Mouse (Mus musculus) gastrocnemius, adult 2 months (tissue): Measurements from ENCODE around the gene Dnajb12. TPM values are rescaled to one million over a fixed set of nuclear protein-coding genes. Genes with fewer than 3 reads are reported as not detected.
A peak's percentile ranks its signal among the peaks of the same experiment; 100 is the strongest.
"Not testable (repeated sequence)": the region's sequence is repeated elsewhere in the genome, so short reads cannot be mapped to it uniquely, and the experiment has no call there.

Source experiments
- DNase-seq: peaks from one replicate; pipeline ENCODE4 v3.0.0; 2022
- H3K27ac ChIP-seq: fragments of 200-600 bp; 2 replicates; pipeline ENCODE4 v1.8.1; 2022; ENCODE audit warnings: mild to moderate bottlenecking
- H3K4me3 ChIP-seq: fragments of 200-600 bp; 2 replicates; pipeline ENCODE4 v1.8.1; 2022; ENCODE audit warnings: mild to moderate bottlenecking, moderate library complexity
- CTCF ChIP-seq: fragments of 200-600 bp; IDR thresholded peaks from 2 replicates; pipeline ENCODE4 v1.8.1; 2022; ENCODE audit warnings: antibody characterized with exemption, mild to moderate bottlenecking, moderate library complexity
- intact Hi-C: fragments of 180-260 bp; cut with DNase I; formaldehyde crosslinking; loops from one replicate; pipeline ENCODE4 v1.15.1; 2025
- total RNA-seq, 2 experiments: library from RNA; stranded (reverse); gene quantifications; 2 replicates each; pipeline ENCODE4 v1.2.3; 2021

Gene Dnajb12
- total RNA-seq, 2 experiments from 2014 or later: 60.4 to 77.5 TPM

GRCm38 (mm10) chr10:59873613-59874012 is 5.7 kb upstream of the Dnajb12 start:
- no peak overlapping the region for H3K4me3 ChIP-seq
- no peak overlapping the region for H3K27ac ChIP-seq
- TF ChIP-seq CTCF: no peak
- DNase-seq: no peak
- intact Hi-C loops: loop anchor here (10.0 kb wide), 1 partner anchor 259 kb away; the partner anchor contains the start of genes Gm10322 and Mcu

- TF ChIP-seq CTCF: no peak
- DNase-seq: no peak
- no peak overlapping the region for H3K27ac ChIP-seq
- intact Hi-C loops: loop anchor here (10.0 kb wide), 1 partner anchor 261 kb away; the partner anchor contains the start of genes Gm10322 and Mcu
- no peak overlapping the region for H3K4me3 ChIP-seq
These were observed 4.0 kb upstream of the Dnajb12 start for GRCm38 (mm10) chr10:59875396-59875795.

- intact Hi-C loops: loop anchor here (10.0 kb wide), 1 partner anchor 262 kb away; the partner anchor contains the start of genes Gm10322 and Mcu
- not testable (repeated sequence) for H3K4me3 ChIP-seq
These were observed 2.7 kb upstream of the Dnajb12 start for GRCm38 (mm10) chr10:59876698-59877097.

GRCm38 (mm10) chr10:59877421-59878117 is 1.8 kb upstream of the Dnajb12 start:
- intact Hi-C loops: loop anchor here (10.0 kb wide), 1 partner anchor 263 kb away; the partner anchor contains the start of genes Gm10322 and Mcu
- Histone ChIP-seq H3K4me3 (no peak overlapping the region), H3K27ac (no peak overlapping the region)
- DNase-seq: no peak
- no peak for TF ChIP-seq CTCF

More at GRCm38 (mm10) chr10:59876698-59877097, 2.7 kb upstream of the Dnajb12 start:
- not testable (repeated sequence) for H3K27ac ChIP-seq, DNase-seq

- intact Hi-C loops: loop anchor here (10.0 kb wide), 1 partner anchor 264 kb away; the partner anchor contains the start of genes Gm10322 and Mcu
- H3K27ac ChIP-seq: peak overlapping the region; percentile 98
- peak overlapping the region; percentile 92 for H3K4me3 ChIP-seq
- TF ChIP-seq CTCF: no peak
- DNase-seq: no peak
These were observed 533 bp upstream of the Dnajb12 start for GRCm38 (mm10) chr10:59878823-59879222.

GRCm38 (mm10) chr10:59880029-59880386 is 652 bp downstream of the Dnajb12 start:
- intact Hi-C loops: no loop called here
- Histone ChIP-seq H3K4me3 (peak overlapping the region; percentile 92), H3K27ac (peak overlapping the region; percentile 98)
- no peak for TF ChIP-seq CTCF
- DNase-seq: no peak

- no peak for TF ChIP-seq CTCF
- intact Hi-C loops: no loop called here
- Histone ChIP-seq H3K4me3 (peak overlapping the region; percentile 92), H3K27ac (peak overlapping the region; percentile 98; the same call in 1 of the 2 replicates)
- no peak for DNase-seq
These were observed 1.5 kb downstream of the Dnajb12 start for GRCm38 (mm10) chr10:59880837-59881236.

GRCm38 (mm10) chr10:59884327-59885173 is 5.2 kb downstream of the Dnajb12 start:
- no peak for DNase-seq
- intact Hi-C loops: no loop called here
- no peak for TF ChIP-seq CTCF
- H3K27ac ChIP-seq: peak overlapping the region; percentile 81
- H3K4me3 ChIP-seq: peak overlapping the region; percentile 2; the same call in 1 of the 2 replicates

- DNase-seq: no peak
- peak overlapping the region; percentile 81 for H3K27ac ChIP-seq
- no peak for TF ChIP-seq CTCF
- intact Hi-C loops: no loop called here
- peak overlapping the region; percentile 2 for H3K4me3 ChIP-seq
These were observed 6.1 kb downstream of the Dnajb12 start for GRCm38 (mm10) chr10:59885174-59886080.

GRCm38 (mm10) chr10:59886081-59886466 is 6.7 kb downstream of the Dnajb12 start:
- intact Hi-C loops: no loop called here
- Histone ChIP-seq H3K27ac (peak overlapping the region; percentile 81), H3K4me3 (no peak overlapping the region)
- no peak for TF ChIP-seq CTCF
- DNase-seq: no peak

GRCm38 (mm10) chr10:59887432-59887831 is 8.1 kb downstream of the Dnajb12 start:
- no peak for DNase-seq
- intact Hi-C loops: no loop called here
- TF ChIP-seq CTCF: no peak
- Histone ChIP-seq H3K4me3 (no peak overlapping the region), H3K27ac (peak overlapping the region; percentile 48)

- Histone ChIP-seq H3K27ac (no peak overlapping the region; the same call in 1 of the 2 replicates), H3K4me3 (no peak overlapping the region)
- TF ChIP-seq CTCF: no peak
- intact Hi-C loops: no loop called here
- no peak for DNase-seq
These were observed 10.0 kb downstream of the Dnajb12 start for GRCm38 (mm10) chr10:59889339-59889738.
